Mouse (Mus musculus) urinary bladder, postnatal 10 days (tissue): ENCODE measurements around the gene Coasy.

Experiments
- DNase-seq: peaks from one replicate; pipeline ENCODE4 v3.0.0; 2022; ENCODE audit warnings: low spot score

The Coasy gene

GRCm38 (mm10) chr11:101082208-101083082, at the start of gene Coasy:
Coasy (plus strand) TSS chr11:101082565.
- no peak for DNase-seq

GRCm38 (mm10) chr11:101033856-101034500, 48.4 kb upstream of the Coasy start:
- DNase-seq, result no peak

- DNase-seq, result no peak
Measured at GRCm38 (mm10) chr11:101034614-101035327, 47.6 kb upstream of the Coasy start.

- DNase-seq, result no peak
Measured at GRCm38 (mm10) chr11:101035328-101035695, 47.1 kb upstream of the Coasy start.

- DNase-seq, result no peak
Measured at GRCm38 (mm10) chr11:101037795-101038194, 44.6 kb upstream of the Coasy start.

- DNase-seq, result no peak
Measured at GRCm38 (mm10) chr11:101045826-101046225, 36.5 kb upstream of the Coasy start.

GRCm38 (mm10) chr11:101046440-101046839, 35.9 kb upstream of the Coasy start:
- DNase-seq, result no peak

- DNase-seq, result no peak
Measured at GRCm38 (mm10) chr11:101047502-101047901, 34.9 kb upstream of the Coasy start.

GRCm38 (mm10) chr11:101050359-101050758, 32.0 kb upstream of the Coasy start:
- no peak for DNase-seq

GRCm38 (mm10) chr11:101051051-101051493, 31.3 kb upstream of the Coasy start:
- DNase-seq, result no peak

GRCm38 (mm10) chr11:101051617-101052016, 30.7 kb upstream of the Coasy start:
- DNase-seq, result no peak

- DNase-seq, result no peak
Measured at GRCm38 (mm10) chr11:101052751-101053473, 29.5 kb upstream of the Coasy start.

GRCm38 (mm10) chr11:101053974-101054373, 28.4 kb upstream of the Coasy start:
- DNase-seq, result no peak

GRCm38 (mm10) chr11:101055418-101055817, 26.9 kb upstream of the Coasy start:
- no peak for DNase-seq

- no peak for DNase-seq
Measured at GRCm38 (mm10) chr11:101056885-101057284, 25.5 kb upstream of the Coasy start.

- DNase-seq, result peak; percentile 84
Measured at GRCm38 (mm10) chr11:101057860-101058259, 24.5 kb upstream of the Coasy start.

- no peak for DNase-seq
Measured at GRCm38 (mm10) chr11:101058726-101059125, 23.6 kb upstream of the Coasy start.

- no peak for DNase-seq
Measured at GRCm38 (mm10) chr11:101059473-101059872, 22.9 kb upstream of the Coasy start.

- no peak for DNase-seq
Measured at GRCm38 (mm10) chr11:101060126-101060525, 22.2 kb upstream of the Coasy start.

- DNase-seq, result no peak
Measured at GRCm38 (mm10) chr11:101061049-101061448, 21.3 kb upstream of the Coasy start.

- no peak for DNase-seq
Measured at GRCm38 (mm10) chr11:101062165-101062884, 20.0 kb upstream of the Coasy start.
